In genomic region chr9:115362486-115362885, GRCm38 (mm10) we compare ENCODE assay signal across 22 mouse cellular contexts.
"Had no signal": no experiment of that assay in that cellular context is flagged by ENCODE, and none has a peak within 500 bp of the region (broad histone marks: within the 10 kb centered on the region; RNA-seq: fewer than 3 reads in every experiment).

No protein-coding gene starts in this region.

- H3K27me3 ChIP-seq: heart, embryonic 13.5 days; heart, embryonic 15.5 days; hindbrain, embryonic 13.5 days; hindbrain, embryonic 15.5 days; kidney, embryonic 15.5 days; limb, embryonic 12.5 days; liver, embryonic 13.5 days had no signal

- H3K9me3 ChIP-seq: heart, embryonic 15.5 days; hindbrain, embryonic 15.5 days; limb, embryonic 10.5 days; liver, embryonic 13.5 days had no signal

- H3K4me1 ChIP-seq: heart, embryonic 13.5 days; heart, embryonic 15.5 days; hindbrain, embryonic 13.5 days; hindbrain, embryonic 15.5 days; kidney, embryonic 15.5 days; limb, embryonic 12.5 days; liver, embryonic 13.5 days had no signal

- H3K9ac ChIP-seq: heart, embryonic 13.5 days; heart, embryonic 15.5 days; hindbrain, embryonic 13.5 days; hindbrain, embryonic 15.5 days; kidney, embryonic 15.5 days; limb, embryonic 12.5 days; liver, embryonic 13.5 days had no signal

- H3K4me3 ChIP-seq: gastrocnemius, adult 2 months; heart, embryonic 13.5 days; heart, embryonic 15.5 days; hindbrain, embryonic 13.5 days; hindbrain, embryonic 15.5 days; kidney, embryonic 15.5 days; left cerebral cortex, adult 2 months; limb, embryonic 10.5 days; limb, embryonic 12.5 days; liver, embryonic 13.5 days had no signal

- DNase-seq: gastrocnemius, adult 2 months; gastrocnemius, postnatal 10 days; gastrocnemius, postnatal 25 days; heart, adult 18-20 months; heart, postnatal 14 days; heart, postnatal 36 days; kidney, adult 11 months; kidney, postnatal 14 days; layer of hippocampus, adult 9-11 months; liver; liver, embryonic 13.5 days had no signal

- H3K36me3 ChIP-seq: heart, embryonic 13.5 days; heart, embryonic 15.5 days; hindbrain, embryonic 13.5 days; hindbrain, embryonic 15.5 days; kidney, embryonic 15.5 days; limb, embryonic 10.5 days; limb, embryonic 12.5 days; liver, embryonic 13.5 days had no signal

- H3K27ac ChIP-seq: gastrocnemius, adult 2 months; heart, embryonic 13.5 days; heart, embryonic 15.5 days; hindbrain, embryonic 13.5 days; hindbrain, embryonic 15.5 days; hindbrain, postnatal 0 days; kidney, embryonic 15.5 days; kidney, postnatal 0 days; left cerebral cortex, adult 2 months; limb, embryonic 10.5 days; limb, embryonic 12.5 days; liver, embryonic 13.5 days had no signal

- ATAC-seq: hindbrain, postnatal 0 days; intestine, embryonic 16.5 days had no signal
